Mouse (Mus musculus) cerebellum, postnatal 36 days (tissue): ENCODE data around the gene Nfrkb.

Experiments
- DNase-seq, 2 experiments: peaks; one replicate each; pipeline ENCODE4 v3.0.0; 2021 to 2022; ENCODE audit warnings: mixed read lengths in 2 of 2

Nfrkb gene

DNA sequence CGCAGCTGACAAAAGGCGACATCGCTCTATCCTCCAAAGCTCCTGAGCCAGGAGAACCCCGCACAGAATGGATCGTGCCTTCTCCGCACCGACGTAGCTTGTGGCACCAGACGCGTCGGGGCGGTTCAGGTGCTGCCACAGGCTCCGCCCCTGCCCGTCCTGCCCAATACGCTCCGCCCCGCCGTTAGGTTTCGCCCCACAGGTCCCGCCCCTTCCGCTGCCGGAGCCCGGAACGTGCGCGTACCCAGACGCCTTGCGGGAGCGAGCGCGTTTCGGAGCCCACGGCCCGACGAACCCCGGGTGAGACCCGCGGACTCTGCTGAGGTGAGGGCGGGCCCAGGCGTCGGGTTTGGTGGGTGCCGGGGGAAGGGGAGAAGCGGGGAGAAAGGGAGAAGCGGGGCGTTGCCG is at the start of gene Nfrkb:
Gene Nfrkb, plus strand, starts transcription at position 246 of the 408 bp plus-strand sequence.
- DNase-seq, result peak; percentile 90 to 95

DNA sequence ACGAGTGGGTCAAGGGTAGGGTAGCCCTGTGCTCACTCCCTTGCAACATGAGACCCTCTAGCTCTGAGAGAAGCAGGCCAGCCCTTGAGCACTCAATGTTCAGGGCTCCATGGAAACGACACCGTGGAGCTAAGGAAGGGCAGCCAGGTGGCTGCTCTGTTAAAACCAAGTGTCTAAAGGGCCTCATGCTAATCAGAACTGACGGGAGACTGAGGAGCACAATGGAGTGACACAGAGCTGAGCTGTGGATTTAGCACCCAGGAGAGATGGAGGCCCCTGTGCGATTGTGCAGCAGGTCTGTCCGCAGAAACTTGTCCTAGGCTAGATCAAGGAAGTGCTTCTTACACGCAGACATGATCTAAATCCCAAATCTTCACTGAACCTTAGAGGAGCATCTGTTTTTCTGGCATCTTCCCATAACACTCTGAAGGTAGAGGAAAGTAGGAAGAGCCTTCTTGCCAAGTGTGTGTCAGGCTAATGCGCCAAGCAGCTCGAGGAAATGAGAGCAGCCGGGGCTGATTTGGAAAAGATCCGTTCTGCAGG is 41.6 kb upstream of the Nfrkb start:
- peak; percentile 57 to 68 for DNase-seq

DNA sequence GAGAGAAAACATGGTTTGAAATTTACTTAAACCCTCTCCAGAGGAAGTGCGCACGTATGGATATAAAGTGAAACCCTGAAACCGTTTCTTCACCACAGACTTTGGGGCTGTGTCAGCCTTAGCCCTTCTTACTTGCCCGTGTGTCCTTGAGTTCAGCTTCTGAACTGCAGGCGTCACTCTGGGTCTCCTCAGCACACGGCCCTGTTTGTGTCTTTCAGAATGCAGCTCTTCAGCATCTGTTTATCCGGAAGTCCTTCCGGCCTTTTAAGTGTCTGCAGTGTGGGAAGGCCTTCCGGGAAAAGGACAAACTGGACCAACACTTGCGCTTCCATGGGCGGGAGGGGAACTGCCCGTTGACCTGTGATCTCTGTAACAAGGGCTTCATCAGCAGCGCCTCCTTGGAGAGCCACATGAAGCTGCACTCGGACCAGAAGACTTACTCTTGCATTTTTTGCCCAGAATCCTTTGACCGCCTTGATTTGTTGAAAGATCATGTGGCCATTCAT is 39.4 kb upstream of the Nfrkb start:
- DNase-seq, result no peak

DNA sequence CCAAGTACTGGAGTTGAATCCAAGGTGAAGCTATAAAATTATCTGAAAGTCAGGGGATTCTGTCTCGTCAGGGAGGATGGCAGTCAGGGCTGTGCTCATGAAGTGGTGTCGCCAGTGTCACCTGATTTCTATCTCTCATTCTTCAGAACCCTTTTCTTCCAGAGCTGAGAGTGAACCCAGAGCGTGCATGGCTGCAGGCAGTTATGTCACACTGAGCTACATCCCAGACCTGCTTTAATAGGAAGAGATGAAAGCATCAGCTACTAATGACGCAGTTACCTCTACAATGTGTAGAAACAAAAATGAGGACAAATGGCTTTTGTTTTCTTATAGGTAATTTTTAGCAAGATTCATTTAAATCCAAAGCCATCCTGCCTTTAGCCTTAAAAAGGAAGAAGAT is 37.5 kb upstream of the Nfrkb start:
- no peak for DNase-seq

DNA sequence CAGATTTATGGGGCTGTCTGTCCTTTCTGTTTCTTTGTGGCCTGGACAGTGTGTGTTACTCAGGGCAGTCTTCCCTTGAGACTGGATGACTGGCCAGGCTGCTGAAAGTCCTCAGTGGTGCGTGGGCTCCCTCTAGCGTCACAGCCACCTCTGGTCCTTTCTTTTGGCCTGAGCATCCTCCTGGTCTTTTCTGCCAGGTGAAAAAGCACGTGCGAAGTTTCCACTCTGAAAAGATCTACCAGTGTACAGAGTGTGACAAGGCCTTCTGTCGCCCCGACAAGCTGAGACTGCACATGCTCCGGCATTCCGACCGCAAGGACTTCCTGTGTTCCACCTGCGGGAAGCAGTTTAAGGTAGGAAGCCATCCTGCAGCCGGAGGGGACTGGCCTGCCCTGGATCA is 37.1 kb upstream of the Nfrkb start:
- DNase-seq, result peak; percentile 91 to 92

DNA sequence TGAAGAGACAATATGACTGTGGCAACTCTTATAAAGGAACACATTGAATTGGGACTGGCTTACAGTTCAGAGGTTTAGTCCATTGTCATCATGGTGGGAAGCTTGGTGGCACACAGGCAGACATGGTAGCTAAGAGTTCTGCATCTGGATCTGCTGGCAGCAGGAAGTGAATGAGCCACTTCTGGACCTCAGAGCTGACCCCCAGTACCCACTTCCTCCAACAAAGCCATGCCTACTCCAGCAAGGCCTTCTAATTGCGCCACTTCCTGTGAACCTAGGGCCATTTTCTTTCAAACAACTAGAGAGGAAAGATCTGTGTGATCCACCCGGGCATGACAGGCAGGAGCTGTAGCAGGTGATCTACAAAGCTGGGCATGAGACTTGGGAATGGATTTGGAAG is 33.3 kb upstream of the Nfrkb start:
- no peak for DNase-seq

DNA sequence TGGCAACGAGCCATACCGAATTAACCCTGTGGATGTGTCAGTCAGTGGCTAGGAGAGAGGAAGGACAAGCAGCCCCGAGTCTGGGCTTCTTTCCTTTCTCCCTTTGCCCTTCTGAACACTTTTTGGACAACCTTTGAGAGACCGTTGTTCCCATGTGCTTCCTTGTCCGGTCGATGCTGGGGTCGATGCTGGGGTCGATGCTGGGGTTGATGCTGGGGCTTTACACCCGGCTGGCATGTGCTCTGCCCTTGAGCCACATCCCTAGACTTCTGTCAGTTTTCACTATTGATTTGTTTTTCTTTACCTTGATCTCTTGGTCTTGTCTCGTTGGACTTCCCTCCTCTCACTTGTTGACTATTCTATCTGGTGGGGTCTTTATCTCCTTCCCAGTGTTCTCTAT is 32.5 kb upstream of the Nfrkb start:
- no peak for DNase-seq

DNA sequence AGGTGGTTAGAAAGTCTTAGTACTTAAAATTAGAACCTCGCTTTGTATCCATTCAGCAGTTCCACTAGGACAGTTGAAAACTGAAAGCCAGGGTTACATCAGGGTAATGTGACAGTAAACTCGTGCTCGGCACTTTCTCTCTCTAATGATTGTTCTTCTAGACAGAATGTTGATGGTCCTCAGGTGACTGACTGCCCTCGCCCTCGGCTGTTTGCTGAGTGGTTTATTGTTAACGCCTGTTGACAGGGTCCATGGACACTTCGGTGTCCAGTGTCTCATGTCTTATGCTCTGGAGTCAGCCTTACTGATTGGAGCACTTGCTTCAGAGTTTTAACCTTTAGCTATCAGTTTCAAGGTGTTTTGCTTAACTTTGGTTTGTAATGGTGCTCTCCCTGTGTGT is 31.9 kb upstream of the Nfrkb start:
- no peak for DNase-seq

DNA sequence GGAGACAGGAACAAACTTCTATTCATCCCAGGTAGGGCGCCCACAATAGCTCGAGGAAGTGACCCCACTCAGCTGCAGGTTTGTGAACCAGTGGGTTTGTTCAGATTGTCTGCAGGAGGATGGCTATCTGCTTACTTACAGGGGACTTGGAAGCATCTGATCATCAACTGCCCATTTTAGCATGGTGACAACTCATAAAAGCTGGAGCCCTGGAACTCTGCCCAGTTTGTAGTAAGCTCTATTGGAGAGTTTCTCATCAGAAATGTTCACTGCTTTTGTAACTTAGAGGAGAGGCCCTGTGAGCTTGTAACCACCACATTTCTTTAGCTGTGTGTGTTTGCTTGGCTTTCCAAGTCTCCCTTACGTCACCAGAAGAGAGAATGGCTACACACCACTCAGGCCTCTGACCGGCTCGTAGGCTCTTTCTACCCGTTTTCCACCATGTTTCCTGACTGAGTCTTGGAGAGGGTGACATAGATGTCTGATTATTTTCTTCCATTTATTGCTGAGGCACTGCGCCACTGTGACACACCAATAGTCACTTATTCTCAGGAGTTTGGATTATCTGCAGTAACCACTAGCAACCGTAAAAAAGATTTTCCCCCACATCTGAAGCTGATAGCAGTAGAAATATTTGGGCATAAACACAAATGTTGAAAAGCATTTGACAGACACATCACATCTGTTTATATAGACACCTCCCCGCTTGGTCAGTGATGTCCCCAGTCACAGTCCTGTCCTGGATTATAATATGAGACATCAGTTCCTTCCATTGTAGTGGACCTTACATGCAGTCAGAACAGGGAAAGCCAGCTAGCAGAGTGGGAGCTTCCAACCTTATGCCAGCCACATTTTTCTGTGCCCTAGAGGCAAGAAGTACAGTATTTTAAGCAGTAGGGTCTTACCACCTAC is 22.0 kb upstream of the Nfrkb start:
- DNase-seq, result no peak

DNA sequence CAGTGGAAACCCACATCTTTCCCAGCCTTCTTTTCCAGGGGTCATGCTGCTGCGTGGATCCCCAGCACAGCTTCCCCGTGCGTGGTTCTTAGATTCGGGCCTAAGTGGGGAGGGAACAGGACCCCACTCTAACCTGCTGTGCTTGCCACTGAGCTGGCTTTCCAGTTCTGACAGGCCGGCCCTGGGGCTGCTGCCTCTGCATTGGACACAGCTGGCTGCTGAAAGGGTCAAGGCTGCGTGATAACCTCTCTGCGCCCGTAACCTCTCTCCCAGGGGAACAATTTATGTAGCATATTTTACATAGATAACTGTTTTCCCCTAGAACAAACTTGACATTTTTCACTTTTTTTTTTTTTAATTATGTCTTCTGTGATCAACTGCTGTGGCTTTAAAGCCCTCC is 20.9 kb upstream of the Nfrkb start:
- no peak for DNase-seq

DNA sequence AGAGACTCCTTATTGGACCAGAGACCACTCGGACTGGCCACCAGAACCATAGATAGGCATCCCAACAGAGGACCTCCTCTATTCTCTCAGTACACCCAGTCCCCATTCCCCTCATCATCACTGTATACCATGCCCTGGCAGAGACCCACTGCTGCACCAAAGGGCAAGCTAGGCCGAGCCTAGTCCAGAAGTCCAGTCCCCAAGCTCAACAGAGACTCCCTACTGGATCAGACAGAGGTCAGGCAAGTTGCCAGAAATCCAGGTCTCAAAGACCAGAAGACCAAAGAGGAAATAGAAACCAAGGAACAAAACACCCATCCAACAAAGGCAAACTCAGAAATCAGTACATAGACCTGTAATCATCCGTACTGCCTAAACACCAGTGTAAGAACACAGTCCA is 14.3 kb upstream of the Nfrkb start:
- no peak for DNase-seq

DNA sequence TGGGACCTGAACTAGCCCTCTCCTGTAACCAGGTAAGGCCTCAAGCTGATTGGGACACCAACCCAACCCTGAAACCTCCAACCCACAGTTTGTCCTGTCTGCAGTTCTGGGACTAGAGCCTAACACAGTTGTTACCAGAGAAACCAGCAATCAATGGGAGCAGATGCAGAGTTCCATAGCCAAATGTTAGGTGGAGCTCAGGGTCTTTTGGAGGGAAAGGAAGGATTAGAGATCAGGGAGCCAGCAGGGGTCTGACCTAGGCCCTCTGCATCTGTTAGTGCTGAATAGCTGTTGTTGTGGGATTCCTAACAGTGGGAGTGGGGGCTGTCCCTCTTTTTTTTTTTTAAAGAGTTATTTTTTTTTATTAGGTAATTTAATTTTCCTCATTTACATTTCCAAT is 9.3 kb upstream of the Nfrkb start:
- DNase-seq, result no peak

DNA sequence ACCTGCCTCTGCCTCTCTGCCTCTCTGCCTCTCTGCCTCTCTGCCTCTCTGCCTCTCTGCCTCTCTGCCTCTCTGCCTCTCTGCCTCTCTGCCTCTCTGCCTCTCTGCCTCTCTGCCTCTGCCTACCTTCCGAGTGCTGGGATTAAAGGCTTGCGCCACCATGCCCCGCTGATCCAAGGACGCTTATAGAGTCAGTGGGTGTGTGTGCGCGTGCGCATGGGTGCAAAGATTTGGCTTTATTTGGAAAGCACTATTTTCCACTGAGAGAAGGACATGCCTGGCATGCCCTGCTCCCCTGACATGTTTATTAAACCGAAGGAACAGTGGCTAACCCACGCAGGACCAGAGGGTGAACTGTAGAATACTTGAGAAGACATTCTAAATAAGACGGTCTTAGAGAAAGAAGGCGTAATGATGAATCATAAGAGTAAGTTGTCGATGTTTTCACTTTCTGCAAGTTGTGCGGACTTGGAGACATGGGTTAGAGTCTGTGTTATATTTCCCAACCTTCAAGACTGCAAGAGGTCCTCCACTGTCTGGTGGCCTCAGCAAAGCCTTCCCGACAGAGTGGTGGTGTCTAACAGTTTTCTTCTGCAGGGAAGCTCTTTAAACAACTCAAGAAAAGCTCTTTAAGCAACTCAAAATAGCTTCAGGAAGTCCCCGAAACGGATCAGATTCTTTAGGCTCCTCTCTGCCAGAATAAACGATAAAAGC is 1.0 kb upstream of the Nfrkb start:
- no peak for DNase-seq

DNA sequence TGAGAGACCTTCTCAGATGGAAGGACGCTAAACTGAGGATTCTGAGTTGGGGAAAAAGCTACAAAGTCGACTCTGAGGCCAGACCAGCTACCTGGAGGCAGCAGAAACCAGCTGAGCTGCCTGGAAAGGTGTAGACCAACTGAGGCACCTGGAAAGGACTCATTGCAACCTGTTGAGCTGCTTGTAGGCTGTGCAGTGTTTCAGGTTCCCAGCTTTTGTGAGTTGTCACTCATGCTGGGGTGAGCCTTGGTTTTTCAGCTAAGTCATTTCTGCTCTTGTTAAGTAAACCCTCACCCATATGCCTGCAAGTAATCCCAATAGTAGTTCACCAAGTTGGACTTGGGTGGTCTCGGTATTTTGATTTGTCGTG is 507 bp upstream of the Nfrkb start:
- DNase-seq, result peak; percentile 8 to 10

DNA sequence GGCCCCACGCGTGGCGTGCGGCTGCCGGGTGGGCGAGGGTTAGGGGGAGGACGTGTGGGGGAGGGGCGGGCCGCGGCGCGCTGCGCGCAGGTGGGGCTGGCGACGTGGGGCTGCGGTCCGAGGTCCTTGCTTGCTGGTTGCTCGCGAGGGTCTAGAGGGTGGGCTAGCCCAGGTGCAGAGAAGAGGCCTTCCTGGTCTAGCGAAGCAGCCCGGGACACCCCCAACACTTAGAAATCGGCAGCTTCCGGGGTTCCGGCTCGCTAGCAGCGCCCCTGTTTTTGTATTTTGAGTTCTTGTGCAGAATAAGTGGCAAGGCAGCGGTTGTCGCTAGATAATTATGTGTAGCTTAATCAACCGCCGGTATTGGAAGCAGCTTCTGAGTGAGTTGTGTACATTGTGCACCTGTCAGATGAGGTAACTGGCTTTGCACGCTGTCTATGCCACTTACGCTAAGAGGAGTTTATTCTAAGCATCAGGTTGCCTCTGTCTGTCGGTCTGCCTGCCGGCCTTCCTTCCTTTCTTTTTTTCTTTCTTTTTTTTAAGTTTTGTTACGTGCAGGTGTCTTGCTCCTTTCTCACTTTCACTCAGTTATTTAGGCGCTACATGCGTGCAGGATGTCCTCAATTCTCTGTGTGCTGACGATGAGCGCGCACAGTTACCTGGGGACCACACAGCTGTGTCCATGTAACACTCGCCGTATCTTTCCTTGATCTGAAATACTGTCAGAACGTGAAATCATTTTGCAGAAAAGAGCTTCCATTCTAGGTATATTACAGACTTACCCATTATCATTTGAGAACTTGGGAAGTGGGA is 582 bp downstream of the Nfrkb start:
- no peak for DNase-seq

DNA sequence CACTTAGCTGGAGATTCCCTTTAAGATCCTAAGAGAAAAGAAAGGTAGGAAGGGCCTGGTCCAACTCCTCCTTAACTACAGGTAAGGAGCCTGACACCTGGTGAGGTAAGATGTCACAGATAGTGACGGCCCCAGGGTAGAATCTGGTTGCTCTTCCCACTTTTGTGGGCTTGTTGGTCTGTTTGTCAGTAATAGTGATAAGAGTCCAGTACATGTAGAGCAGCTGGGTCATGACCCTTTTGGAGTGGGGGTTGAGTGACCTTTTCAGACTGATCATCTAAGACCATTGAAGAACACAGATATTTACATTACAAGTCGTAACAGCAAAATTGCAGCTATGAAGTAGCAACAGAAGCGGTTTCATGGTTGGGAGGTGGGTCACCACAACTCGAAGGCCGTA is 1.2 kb downstream of the Nfrkb start:
- no peak for DNase-seq

DNA sequence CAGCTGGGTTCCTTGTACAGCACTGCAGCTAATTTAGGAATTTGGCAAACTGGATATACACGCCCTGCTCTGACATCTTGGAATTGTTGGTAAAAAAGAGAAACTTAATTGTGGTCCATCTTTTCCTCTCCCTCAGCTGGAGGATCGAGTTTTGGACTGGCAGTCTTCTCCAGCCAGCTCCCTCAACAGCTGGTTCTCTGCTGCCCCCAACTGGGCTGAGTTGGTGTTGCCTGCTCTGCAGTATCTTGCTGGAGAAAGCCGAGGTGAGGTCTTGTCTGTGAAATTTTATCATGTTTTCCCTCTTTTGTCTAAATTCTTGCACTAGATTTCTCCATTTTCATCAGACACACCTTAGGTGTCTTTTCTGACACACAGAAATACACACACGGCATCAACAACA is 14.4 kb downstream of the Nfrkb start:
- DNase-seq, result peak; percentile 60 to 67

DNA sequence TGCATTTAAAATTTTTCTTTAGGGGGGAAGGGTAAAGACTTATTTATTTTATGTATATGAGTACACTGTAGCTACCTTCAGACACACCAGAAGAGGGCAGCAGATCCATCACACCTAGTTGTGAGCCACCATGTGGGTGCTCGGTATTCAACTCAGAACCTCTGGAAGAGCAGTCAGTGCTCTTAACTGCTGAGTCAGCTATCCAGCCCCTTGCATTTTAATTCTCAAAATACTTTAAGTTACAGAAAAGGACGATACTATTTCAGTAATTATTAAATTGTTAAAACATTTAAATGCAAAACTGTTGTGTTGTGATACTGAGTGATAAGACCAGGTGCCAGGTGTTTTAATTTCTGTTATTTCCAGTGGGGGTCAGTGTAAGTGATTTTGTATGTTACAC is 18.3 kb downstream of the Nfrkb start:
- DNase-seq, result no peak

DNA sequence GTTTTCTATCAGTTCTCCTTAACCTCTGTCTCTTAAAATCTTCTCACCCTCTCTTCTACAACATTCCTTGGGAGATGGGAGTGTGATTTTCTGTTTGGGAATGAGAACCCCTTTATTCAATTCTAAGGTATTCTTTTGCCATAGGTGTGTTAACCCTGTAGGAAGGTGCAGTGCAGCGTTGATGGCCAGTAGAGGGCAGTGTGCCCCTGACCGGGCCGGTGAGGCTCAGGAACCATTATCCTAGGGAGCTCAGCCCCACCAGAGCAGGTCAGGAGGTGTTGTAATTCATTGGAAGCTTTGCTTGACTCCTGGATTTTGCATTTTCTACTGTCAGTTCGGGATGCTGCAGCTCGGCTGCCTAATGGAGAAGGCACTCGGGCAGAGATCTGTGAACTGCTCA is 19.2 kb downstream of the Nfrkb start:
- no peak for DNase-seq

DNA sequence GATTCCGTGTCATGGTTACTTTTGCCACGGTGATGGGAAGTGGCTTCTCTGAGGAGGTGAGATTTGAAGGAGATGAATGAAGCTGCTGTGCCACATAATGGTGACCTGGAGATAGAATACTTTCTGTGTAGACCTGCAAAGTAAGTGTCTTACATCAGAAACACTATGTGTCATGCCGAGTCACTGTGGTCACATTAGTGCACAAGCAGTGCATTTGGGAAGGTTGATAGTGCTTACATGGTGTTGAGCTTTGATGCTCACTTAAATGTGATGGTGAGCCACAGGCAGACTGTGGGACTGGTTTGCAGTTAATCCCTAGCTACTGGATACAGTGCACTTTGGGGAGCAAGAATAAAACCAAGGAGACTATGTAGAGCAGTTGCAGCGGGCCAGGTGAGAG is 26.2 kb downstream of the Nfrkb start:
- DNase-seq, result no peak

DNA sequence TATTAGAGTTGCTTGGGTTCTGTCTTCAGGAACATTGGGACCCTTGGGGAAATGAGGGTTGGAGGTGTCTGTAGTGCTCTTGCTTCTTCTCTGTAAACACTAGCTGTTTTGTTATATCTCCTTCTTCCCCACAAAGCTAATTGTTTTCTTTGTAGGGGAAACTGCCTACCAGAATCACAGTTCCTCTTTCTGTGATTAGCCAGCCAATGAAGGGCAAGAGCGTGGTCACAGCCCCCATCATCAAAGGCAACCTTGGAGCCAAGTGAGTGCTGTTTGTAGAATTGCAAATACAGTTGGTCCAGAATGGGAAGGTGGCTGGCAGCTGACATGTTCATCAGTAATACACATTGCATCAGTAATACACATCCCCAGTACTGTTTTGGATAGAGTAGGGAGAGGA is 32.8 kb downstream of the Nfrkb start:
- no peak for DNase-seq

DNA sequence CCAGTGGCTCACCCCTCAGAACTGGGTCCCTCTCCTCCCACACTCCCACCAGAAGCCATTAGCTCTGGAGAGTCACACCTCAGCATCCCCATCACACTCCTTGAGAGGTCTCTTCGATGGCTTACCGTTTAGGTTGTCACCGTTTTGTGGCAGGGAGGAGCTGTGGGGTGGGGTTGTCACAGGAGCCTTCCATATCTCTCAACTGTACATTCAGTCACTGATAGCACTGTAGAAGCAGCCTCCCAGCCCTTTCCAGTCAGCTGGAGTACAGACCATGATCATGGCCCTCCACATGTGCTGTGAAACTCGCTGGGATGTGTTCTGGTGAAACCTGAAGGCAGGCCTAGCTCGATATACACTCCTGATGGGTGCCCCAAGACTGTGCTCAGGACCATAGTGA is 36.2 kb downstream of the Nfrkb start:
- no peak for DNase-seq

DNA sequence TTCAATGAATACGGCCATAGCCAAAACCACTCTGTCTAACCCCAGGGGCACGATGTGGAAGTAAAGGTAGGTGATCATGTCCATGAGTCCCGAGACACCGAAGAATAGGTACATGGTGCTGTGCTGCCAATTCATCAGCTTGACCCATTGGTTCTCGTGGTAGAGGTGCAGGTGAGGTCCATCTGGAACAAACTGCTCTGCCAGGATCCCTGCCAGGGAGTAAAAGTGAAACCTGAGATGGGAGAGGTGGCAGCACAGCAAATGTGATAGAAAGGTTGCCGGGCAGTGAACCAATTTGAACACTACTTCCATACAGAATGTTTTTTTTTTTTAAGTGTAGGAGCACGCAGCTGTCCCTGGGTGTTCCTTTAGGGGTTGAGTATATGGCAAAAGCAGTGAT is 43.0 kb downstream of the Nfrkb start:
- no peak for DNase-seq
